Mouse (Mus musculus): ENCODE results near the gene Kcnd3. TPM values are rescaled to one million over a fixed set of nuclear protein-coding genes. Genes with fewer than 3 reads are reported as not detected.

Kcnd3 gene
- total RNA-seq, 2 experiments from 2014 or later: 49.4 to 55.7 TPM

DNA sequence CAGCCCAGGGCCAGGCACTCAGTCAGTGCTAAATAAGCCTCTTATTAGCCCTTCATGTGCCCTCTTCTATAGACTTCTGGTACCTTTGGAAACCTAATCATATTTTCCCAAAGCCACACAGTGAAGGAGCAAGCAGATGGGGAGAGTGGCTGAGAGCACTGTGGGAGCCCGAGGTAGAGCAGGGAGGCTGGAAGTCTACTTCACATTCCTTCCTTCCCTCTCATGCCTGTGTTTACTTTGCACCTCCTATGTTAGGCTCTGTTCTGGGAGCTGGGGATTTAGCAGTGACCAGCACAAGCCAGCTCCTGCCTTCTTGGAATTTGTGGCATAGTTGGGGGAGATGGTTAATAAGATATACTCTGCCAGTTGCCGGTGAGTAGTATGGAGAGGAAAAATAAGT, 59.7 kb downstream of the Kcnd3 start:
- intact Hi-C loops (cut with DNase I): no loop called here
- DNase-seq (ENCODE audit: low spot score in 2 of 2): peak in 1 of 2 experiments; percentile 41

- no peak for DNase-seq (ENCODE audit: low spot score in 2 of 2)
- intact Hi-C loops (cut with DNase I): no loop called here
These were observed 62.1 kb downstream of the Kcnd3 start for GRCm38 (mm10) chr3:105514215-105514614.

DNA sequence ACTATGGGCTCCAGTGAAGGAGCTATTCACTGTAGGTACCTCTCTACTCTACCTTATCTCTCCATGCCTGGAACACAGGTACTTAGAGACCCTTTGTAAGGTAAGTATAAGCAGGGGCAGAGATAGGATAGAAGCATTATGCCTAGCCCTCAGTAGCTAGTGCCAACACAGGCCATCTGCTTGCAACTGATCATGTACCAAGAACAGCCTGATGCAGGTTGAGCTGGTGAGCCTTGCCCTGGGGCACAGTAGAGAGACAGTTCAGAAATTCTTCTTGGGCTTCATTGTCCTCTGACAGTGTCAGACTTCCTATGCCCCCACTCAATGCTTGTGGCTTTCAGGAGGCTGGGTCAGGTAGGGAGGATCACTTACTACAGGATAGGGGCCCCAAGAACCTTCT, 62.9 kb downstream of the Kcnd3 start:
- DNase-seq (ENCODE audit: low spot score in 2 of 2): no peak
- intact Hi-C loops (cut with DNase I): loop anchor here (5.0 kb wide), 1 partner anchor 63 kb away; the partner anchor contains the start of gene Kcnd3

DNA sequence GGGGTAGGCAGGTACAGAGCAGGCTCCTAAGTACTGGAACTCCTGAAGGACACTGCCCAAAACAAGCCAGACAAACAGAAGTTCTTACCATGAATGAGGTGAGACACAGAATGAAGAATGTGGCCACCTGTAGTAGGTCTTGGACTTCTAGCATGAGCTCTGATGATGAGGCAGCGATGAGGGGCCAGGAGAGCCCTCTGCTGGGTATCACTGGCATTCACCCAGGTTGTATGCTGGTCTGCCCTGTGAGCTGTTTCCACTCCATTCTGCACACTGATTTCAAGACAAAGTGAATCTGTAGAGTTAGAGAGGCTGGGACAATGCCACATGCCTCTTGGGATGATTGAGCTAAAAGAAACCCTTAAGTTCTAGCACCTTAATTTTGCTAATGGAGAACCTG, 63.5 kb downstream of the Kcnd3 start:
- intact Hi-C loops (cut with DNase I): loop anchor here (5.0 kb wide), 1 partner anchor 63 kb away; the partner anchor contains the start of gene Kcnd3
- no peak for DNase-seq (ENCODE audit: low spot score in 2 of 2)

GRCm38 (mm10) chr3:105520446-105520845, 68.3 kb downstream of the Kcnd3 start:
- DNase-seq (ENCODE audit: low spot score in 2 of 2): no peak
- intact Hi-C loops (cut with DNase I): no loop called here

DNA sequence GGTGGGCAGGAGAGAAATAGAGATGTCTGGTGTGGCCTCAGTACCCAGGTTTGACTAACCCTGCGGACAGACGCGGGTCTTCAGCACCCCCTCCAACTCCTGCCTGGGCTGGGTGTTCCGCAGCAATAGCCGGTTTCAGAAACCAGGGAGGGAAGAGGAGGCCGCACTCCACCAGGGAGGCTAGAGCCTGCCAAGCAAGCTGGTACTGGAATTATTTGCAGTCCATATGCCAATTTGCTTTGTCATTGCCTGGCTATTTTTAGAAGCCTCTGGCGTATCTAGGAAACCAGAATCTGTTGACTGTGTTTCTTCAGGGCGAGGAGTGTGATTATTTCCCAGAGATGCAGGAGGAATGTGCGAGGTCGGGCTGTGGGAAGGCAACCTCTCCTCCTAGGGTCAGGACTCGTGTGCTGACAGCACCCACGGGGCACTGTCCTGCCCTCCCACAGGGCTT, 69.1 kb downstream of the Kcnd3 start:
- peak; percentile 79 to 94 for DNase-seq (ENCODE audit: low spot score in 2 of 2)
- intact Hi-C loops (cut with DNase I): no loop called here

GRCm38 (mm10) chr3:105521639-105522038, 69.5 kb downstream of the Kcnd3 start:
- intact Hi-C loops (cut with DNase I): no loop called here
- DNase-seq (ENCODE audit: low spot score in 2 of 2): no peak

DNA sequence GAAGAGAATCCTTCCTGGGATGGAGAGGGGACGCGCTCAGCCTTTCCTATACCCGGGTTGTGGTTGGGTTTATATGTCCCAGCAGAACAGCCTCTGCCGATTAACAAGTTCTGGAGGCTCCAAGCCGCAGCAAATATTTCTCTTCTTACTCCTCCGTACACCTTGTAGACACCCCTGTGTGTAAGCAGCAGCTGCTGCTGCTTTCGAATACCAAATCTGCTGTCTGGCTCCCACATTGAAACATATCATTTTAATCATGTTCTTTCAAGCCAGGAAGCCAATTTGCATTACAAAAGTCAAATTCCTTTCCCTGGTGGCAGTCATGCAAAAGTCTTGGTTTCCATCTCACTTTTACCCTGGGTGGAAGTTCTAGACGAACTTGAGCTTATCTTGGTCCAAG, 76.7 kb downstream of the Kcnd3 start:
- intact Hi-C loops (cut with DNase I): no loop called here
- DNase-seq (ENCODE audit: low spot score in 2 of 2): peak in 1 of 2 experiments; percentile 49

GRCm38 (mm10) chr3:105529700-105530099, 77.6 kb downstream of the Kcnd3 start:
- intact Hi-C loops (cut with DNase I): no loop called here
- DNase-seq (ENCODE audit: low spot score in 2 of 2): no peak

DNA sequence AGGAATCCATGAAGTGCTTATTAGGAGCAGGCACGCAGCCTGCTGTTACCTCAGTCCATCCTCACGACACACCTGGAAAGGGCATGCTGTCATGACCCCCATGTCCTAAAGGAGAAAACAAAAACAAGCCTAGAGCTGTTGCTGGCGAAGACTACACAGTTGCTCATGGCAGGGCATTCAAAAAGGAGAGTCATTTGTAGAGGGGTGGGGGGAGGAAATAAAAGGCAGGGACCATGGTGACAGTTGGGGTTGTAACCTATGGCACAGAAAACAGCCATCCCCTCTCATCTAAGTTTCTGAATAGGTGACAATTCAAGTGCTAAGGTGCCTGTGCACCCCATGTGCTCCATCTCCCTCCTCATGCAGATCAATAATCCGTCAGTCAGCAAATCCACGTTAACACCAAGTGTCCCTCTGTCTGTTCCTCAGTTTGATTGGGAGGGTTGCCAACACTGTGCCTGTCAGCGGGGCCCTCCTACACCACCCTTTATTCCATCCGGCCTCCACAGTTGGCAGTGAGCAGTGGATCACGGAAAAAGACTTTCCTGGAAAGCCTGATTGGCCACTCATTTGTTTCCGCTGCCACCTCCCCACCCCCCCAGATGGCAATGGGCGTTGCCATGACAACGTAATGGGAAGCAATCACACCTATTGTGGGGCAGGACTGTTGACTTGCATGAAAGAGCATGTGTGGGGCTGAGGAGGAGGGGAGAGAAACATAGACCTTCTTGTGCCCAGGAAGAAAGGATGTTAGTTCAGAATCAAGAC, 78.4 kb downstream of the Kcnd3 start:
- DNase-seq (ENCODE audit: low spot score in 2 of 2): peak; percentile 64 to 83
- intact Hi-C loops (cut with DNase I): no loop called here

DNA sequence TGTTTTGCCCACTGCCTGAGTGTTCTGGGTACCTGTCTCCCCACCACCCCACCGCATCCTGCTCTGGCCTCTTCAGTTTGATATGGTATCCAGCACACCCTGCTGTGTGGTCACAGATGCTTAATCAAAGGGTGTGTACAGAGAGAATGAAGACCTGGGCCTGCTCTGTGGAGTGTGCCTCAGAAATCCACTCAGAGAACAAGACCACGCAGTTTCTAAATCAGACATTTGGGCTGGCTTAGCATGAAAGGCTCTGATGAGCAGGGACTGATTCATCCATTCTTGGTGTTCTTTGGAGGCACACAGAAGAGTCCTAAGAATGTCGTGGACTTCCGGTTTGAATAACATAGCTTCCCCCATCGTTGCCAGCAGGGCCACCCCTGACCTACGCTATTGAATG, 86.3 kb downstream of the Kcnd3 start:
- intact Hi-C loops (cut with DNase I): no loop called here
- peak in 1 of 2 experiments; percentile 76 for DNase-seq (ENCODE audit: low spot score in 2 of 2)

DNA sequence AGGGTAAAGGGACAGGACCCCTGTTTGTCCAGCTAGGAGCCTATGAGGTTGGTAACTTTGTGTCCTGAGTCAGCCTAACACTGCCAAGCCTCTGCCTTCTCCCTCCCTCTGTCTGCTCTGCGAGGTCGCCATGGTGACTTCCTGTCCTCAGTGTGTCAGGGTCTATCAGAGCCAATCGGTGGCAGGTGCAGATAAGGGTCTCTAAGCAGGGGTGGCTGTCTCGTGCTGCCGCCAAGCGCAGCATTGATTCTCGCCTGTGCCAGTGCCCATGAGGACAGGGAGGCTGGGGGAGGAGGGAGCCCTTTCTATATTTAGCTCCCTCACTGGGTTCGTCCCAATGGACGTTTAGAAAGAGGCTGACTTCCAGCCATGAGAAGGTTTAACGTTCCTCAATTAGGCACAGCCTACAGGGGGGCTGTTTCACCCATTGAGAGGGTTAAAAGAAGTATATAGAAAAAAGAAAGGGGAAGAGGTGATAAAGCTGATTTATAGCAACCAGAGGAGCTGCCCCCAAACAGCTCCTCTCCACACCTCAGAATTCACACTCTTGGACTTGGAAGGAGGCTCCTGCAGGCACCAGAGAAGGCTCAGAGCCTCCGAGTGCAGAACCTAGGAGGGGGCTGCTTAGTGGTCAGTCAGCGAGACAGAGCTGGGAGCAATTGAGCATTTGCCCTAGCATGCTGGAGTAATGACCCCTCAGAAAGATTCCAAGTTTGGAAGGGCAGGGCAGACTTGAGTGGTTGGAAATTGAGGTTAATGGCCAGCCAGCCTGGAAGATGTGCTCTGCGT, 86.9 kb downstream of the Kcnd3 start:
- intact Hi-C loops (cut with DNase I): no loop called here
- DNase-seq (ENCODE audit: low spot score in 2 of 2): no peak

GRCm38 (mm10) chr3:105542741-105543140, 90.6 kb downstream of the Kcnd3 start:
- DNase-seq (ENCODE audit: low spot score in 2 of 2): no peak
- intact Hi-C loops (cut with DNase I): no loop called here

DNA sequence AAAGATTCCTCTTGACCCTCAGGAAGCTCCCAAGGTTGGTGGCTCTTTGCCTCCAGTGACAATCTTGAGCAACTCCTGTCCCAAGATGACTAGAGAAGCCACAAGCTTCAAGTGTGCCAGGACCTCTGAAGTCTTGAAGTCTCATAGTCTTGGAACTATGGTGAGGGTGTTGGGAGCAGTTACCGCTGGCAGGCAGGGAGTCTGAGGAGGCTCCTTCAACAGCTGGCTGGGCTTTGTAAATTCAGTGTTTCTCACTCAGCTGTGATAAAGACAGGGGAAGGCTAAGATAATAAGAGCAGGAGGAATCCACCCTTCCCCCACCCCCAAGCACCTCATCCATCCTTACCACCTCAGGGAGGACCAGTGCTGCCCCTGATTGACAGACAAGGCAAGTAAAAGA, 92.0 kb downstream of the Kcnd3 start:
- intact Hi-C loops (cut with DNase I): no loop called here
- no peak for DNase-seq (ENCODE audit: low spot score in 2 of 2)

DNA sequence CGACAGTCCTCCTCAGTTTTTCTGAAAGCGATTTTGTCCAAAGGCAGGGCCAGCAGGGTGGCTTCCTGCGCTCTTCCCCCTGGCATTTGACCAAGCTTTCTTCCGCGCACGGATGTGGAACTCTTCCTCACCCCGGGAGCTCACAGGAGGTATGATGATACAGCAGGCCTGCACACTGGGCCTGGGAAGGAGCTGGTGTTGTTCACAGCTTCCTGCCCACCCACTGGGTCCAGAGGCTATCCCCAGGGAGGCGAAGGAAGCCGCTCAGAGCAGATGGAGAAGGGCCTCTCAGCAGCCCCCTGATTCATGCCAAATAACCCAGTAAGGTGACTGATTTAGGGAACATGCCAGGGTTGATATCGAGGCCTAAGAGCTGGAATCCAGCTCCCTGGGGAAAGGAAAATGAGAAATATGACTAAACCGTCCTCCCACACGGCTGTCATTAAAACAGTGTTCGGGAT, 94.5 kb downstream of the Kcnd3 start:
- intact Hi-C loops (cut with DNase I): no loop called here
- no peak for DNase-seq (ENCODE audit: low spot score in 2 of 2)

DNA sequence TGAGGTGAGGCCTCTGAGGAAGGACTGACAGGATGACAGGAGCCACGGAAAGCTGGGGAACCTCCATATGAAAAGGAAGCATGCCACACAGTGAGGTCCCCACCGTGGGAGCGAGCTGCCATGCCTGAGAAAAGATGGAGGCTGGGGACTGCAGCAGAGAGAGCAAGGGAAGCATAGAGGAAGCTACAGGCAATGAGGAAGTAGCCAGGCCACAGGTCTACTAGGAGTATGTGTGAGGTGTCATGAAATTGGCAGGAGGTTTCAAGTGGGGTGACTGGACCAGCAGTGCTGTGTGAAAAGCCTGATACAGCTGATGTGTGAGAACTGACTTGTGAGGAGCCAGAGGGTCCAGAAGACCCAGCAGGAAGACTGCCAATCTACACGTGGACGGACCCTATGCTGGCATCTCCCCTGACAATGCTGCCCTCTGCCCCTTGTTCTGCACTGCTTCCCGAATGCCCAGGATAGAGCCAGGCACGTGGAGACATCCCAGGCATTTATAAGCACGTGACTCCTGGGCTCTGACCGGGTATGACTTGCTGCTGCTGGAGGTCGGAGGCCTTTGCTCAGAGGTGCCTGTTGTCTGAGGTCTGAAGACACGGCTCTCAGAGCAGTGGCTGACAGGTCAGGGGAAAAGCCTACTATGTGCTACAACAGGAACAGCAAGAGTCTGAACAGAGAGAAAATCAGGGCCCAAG, 96.1 kb downstream of the Kcnd3 start:
- intact Hi-C loops (cut with DNase I): no loop called here
- no peak for DNase-seq (ENCODE audit: low spot score in 2 of 2)

GRCm38 (mm10) chr3:105559456-105559855, 107.3 kb downstream of the Kcnd3 start:
- DNase-seq (ENCODE audit: low spot score in 2 of 2): peak; percentile 59 to 80
- intact Hi-C loops (cut with DNase I): no loop called here

- DNase-seq (ENCODE audit: low spot score in 2 of 2): no peak
- intact Hi-C loops (cut with DNase I): loop anchor here (2.0 kb wide), 1 partner anchor 116 kb away; no protein-coding TSS in a partner anchor
These were observed 114.8 kb downstream of the Kcnd3 start for GRCm38 (mm10) chr3:105566973-105567372.

- no peak for DNase-seq (ENCODE audit: low spot score in 2 of 2)
- intact Hi-C loops (cut with DNase I): loop anchor here (2.0 kb wide), 1 partner anchor 117 kb away; no protein-coding TSS in a partner anchor
These were observed 115.3 kb downstream of the Kcnd3 start for GRCm38 (mm10) chr3:105567472-105567871.

DNA sequence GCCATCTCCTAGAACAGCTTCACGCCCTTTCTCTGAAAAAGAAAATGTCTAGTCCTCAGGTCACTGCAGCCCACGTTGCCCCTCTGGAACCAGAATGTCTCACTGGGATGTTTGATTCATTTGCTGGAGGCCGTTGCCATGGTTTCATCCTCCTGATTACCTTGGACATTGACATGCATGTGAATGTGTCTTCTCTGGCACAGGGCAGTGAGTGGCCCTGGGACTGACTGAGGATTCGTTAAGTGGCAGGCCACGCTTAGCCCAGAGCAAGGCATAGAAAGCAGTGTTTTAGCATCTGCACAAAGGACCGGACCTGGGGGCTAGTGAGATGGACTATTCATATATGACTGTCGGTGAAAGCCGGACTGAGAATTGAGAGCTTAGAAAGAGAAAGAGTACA, 116.3 kb downstream of the Kcnd3 start:
- DNase-seq (ENCODE audit: low spot score in 2 of 2): no peak
- intact Hi-C loops (cut with DNase I): no loop called here
